Mouse (Mus musculus) G1E (cell line): Measurements from ENCODE around the gene Gm13030. TPM values are rescaled to one million over a fixed set of nuclear protein-coding genes. Genes with fewer than 3 reads are reported as not detected.
"Not testable (repeated sequence)": the region's sequence is repeated elsewhere in the genome, so short reads cannot be mapped to it uniquely, and the experiment has no call there.

Experiments
- ATAC-seq: 2 replicates; pipeline ENCODE4 v1.8.0; 2016; ENCODE audit warnings: mild to moderate bottlenecking; ENCODE audit not compliant: insufficient number of reproducible peaks, poor library complexity, low FRiP score, severe bottlenecking; ENCODE audit errors: extremely low read depth
- DNase-seq: peaks from one replicate; pipeline ENCODE4 v3.0.0; 2012; ENCODE audit warnings: low spot score
- H3K27me3 ChIP-seq: 2 replicates; pipeline ENCODE4 v1.6.1; 2012; ENCODE audit warnings: mild to moderate bottlenecking, low read length, inconsistent platforms; ENCODE audit not compliant: insufficient read depth
- H3K36me3 ChIP-seq: replicated peaks from 2 replicates; pipeline ENCODE3; 2012; ENCODE audit warnings: mild to moderate bottlenecking, inconsistent platforms
- H3K4me1 ChIP-seq: 2 replicates; pipeline ENCODE4 v1.6.1; 2012; ENCODE audit warnings: low read depth, low read length, inconsistent platforms, mixed read lengths; ENCODE audit not compliant: insufficient read depth
- H3K4me3 ChIP-seq: 2 replicates; pipeline ENCODE4 v1.5.1; 2012; ENCODE audit warnings: low read depth, mild to moderate bottlenecking, inconsistent platforms, low read length, moderate library complexity, mixed read lengths
- H3K9me3 ChIP-seq: replicated peaks from 2 replicates; pipeline ENCODE4 v1.6.1; 2012; ENCODE audit warnings: inconsistent platforms
- CTCF ChIP-seq: IDR thresholded peaks from 2 replicates; pipeline ENCODE4 v1.5.1; 2012; ENCODE audit warnings: low read depth, low read length, inconsistent platforms, mixed read lengths
- GATA1 ChIP-seq: IDR thresholded peaks from 2 replicates; pipeline ENCODE4 v1.6.1; 2012; ENCODE audit warnings: borderline replicate concordance, low read length, inconsistent platforms, mixed read lengths
- GATA2 ChIP-seq: IDR thresholded peaks from 2 replicates; pipeline ENCODE4 v1.6.1; 2012; ENCODE audit warnings: low read depth, low read length, inconsistent platforms, borderline replicate concordance
- POLR2AphosphoS5 ChIP-seq: IDR thresholded peaks from 2 replicates; pipeline ENCODE4 v1.6.1; 2012; ENCODE audit warnings: low read depth, low read length, inconsistent platforms; ENCODE audit not compliant: insufficient replicate concordance
- TAL1 ChIP-seq: conservative IDR thresholded peaks from 2 replicates; pipeline ENCODE4 v1.6.1; 2012; ENCODE audit warnings: low read depth, low read length, inconsistent platforms, mixed read lengths
- polyA plus RNA-seq: library from polyadenylated mRNA; stranded (reverse); fragments of >175 nt; gene quantifications from 2 replicates; pipeline ENCODE4 v1.2.3, GENCODE M21; 2012
- total RNA-seq, 2 experiments: library from RNA; stranded (forward) in 1 of 2; stranded (reverse) in 1 of 2; fragments of 200-1000 nt in 1 of 2; fragments of >200 nt in 1 of 2; fragmentation: Nextera tagmentation in 1 of 2; gene quantifications; 2 replicates each; pipeline ENCODE4 v1.2.3; 2014 to 2017

The Gm13030 gene
- total and polyA plus RNA-seq, 3 experiments: not detected

DNA sequence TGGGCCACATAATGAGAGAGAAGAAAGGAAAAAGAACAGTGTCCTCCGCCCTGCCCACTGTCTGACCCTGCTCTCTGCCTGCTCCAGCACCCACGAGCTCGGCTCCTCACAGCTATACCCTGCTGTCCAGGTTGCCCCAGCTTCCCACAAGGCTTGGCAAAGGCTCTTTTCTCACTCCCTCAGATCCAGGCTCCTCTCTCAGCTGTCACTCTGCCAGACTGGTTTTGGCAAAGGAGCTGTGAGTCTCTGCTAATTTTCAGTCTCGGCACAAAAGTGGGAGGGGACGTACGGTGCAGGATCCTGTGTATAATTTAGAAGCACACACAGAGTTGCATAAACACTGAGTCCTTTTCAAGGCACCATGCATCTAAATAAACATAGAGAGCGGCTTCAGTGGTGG lies 32.4 kb downstream of the Gm13030 start:
- TF ChIP-seq TAL1: no peak
- no peak for TF ChIP-seq POLR2AphosphoS5
- TF ChIP-seq GATA2: no peak
- no peak for TF ChIP-seq CTCF
- TF ChIP-seq GATA1: no peak
- Histone ChIP-seq H3K4me1 (no peaks in the 10 kb centered on the region), H3K27me3 (no peaks in the 10 kb centered on the region), H3K36me3 (peaks cover 29% of the 10 kb centered on the region), H3K4me3 (no peak overlapping the region), H3K9me3 (peaks cover 32% of the 10 kb centered on the region)
- DNase-seq: no peak
- no peak for ATAC-seq

- Histone ChIP-seq H3K4me1 (no peaks in the 10 kb centered on the region), H3K36me3 (peaks cover 28% of the 10 kb centered on the region), H3K9me3 (peaks cover 29% of the 10 kb centered on the region), H3K4me3 (no peak overlapping the region), H3K27me3 (no peaks in the 10 kb centered on the region)
- no peak for TF ChIP-seq TAL1
- TF ChIP-seq POLR2AphosphoS5: no peak
- TF ChIP-seq GATA2: no peak
- TF ChIP-seq GATA1: no peak
- TF ChIP-seq CTCF: no peak
- ATAC-seq: no peak
- no peak for DNase-seq
Observed at GRCm38 (mm10) chr4:138840726-138841125, 33.0 kb downstream of the Gm13030 start.

GRCm38 (mm10) chr4:138839806-138840205 lies 34.0 kb downstream of the Gm13030 start:
- ATAC-seq (no peak), DNase-seq (no peak)
- Histone ChIP-seq H3K27me3 (no peaks in the 10 kb centered on the region), H3K4me1 (no peaks in the 10 kb centered on the region), H3K9me3 (peaks cover 25% of the 10 kb centered on the region), H3K36me3 (peaks cover 26% of the 10 kb centered on the region), H3K4me3 (no peak overlapping the region)
- TF ChIP-seq CTCF (no peak), POLR2AphosphoS5 (no peak), TAL1 (no peak), GATA1 (no peak), GATA2 (no peak)

GRCm38 (mm10) chr4:138827147-138827546 lies 46.6 kb downstream of the Gm13030 start:
- DNase-seq (no peak), ATAC-seq (no peak)
- TF ChIP-seq POLR2AphosphoS5: no peak
- no peak for TF ChIP-seq GATA1
- no peak for TF ChIP-seq CTCF
- TF ChIP-seq GATA2: no peak
- TF ChIP-seq TAL1: no peak
- no peaks in the 10 kb centered on the region for H3K4me1 ChIP-seq
- H3K36me3 ChIP-seq: peaks cover 8% of the 10 kb centered on the region
- H3K27me3 ChIP-seq: no peaks in the 10 kb centered on the region
- no peak overlapping the region for H3K4me3 ChIP-seq
- peaks cover 9% of the 10 kb centered on the region for H3K9me3 ChIP-seq

DNA sequence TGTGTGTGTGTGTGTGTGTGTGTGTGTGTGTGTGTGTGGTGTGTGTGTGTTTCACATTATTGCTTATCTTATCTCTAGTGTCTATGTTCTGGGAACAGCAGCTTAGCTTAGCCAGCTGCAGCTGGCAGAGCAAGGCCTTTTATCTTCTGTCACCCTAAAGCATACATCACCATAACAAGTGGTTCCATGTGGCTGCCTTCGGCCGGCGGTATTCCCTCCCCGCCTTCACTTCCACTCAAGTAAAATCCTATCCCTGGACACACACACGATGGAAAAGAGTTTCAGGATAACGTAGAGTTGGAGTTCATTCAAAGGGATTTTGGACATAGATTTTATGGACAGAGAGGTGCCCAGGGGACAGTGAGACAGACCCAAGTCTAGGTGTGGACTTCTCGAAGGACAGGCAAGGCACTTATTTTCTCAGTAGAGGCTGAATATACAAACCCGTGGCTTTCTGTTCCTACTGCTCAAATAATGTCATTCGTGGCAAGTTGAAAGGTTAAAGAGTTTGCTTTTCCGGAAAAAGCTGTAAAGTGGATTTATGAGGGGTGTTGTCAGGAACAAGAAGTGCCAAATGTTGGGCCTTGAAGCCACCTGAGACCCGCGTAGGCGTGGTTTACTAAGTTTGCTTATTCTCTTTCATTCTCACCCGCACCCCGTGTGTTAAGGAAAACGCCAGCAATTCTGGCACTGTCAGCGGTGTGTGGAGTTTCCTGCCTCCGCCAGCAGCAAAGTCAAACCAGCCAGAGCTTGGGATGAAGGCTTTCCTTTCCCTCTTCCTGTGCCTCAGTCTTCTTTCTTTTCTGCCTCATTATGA lies 47.8 kb downstream of the Gm13030 start:
- Histone ChIP-seq H3K36me3 (peaks cover 5% of the 10 kb centered on the region), H3K4me3 (no peak overlapping the region), H3K4me1 (no peaks in the 10 kb centered on the region), H3K27me3 (no peaks in the 10 kb centered on the region), H3K9me3 (peaks cover 5% of the 10 kb centered on the region; the same call in 1 of the 2 replicates)
- ATAC-seq: no peak
- TF ChIP-seq POLR2AphosphoS5 (no peak), GATA1 (no peak), GATA2 (no peak), CTCF (no peak), TAL1 (no peak)
- no peak for DNase-seq

- TF ChIP-seq CTCF: no peak
- TF ChIP-seq POLR2AphosphoS5: no peak
- no peak for TF ChIP-seq TAL1
- TF ChIP-seq GATA2: no peak
- TF ChIP-seq GATA1: no peak
- Histone ChIP-seq H3K36me3 (peaks cover 11% of the 10 kb centered on the region), H3K4me1 (no peaks in the 10 kb centered on the region), H3K4me3 (no peak overlapping the region), H3K27me3 (no peaks in the 10 kb centered on the region), H3K9me3 (peaks cover 12% of the 10 kb centered on the region)
- DNase-seq (no peak), ATAC-seq (no peak)
Observed at GRCm38 (mm10) chr4:138824660-138825059, 49.1 kb downstream of the Gm13030 start.

- not testable (repeated sequence) for DNase-seq, ATAC-seq, H3K27me3 ChIP-seq
Observed at GRCm38 (mm10) chr4:138824161-138824560, 49.6 kb downstream of the Gm13030 start.

More at GRCm38 (mm10) chr4:138824161-138824560, 49.6 kb downstream of the Gm13030 start:
- not testable (repeated sequence) for H3K4me3 ChIP-seq, H3K4me1 ChIP-seq
- Histone ChIP-seq H3K9me3 (peaks cover 14% of the 10 kb centered on the region), H3K36me3 (peaks cover 11% of the 10 kb centered on the region)
